Mouse (Mus musculus): Measurements from ENCODE around the gene Pfdn6.

DNA sequence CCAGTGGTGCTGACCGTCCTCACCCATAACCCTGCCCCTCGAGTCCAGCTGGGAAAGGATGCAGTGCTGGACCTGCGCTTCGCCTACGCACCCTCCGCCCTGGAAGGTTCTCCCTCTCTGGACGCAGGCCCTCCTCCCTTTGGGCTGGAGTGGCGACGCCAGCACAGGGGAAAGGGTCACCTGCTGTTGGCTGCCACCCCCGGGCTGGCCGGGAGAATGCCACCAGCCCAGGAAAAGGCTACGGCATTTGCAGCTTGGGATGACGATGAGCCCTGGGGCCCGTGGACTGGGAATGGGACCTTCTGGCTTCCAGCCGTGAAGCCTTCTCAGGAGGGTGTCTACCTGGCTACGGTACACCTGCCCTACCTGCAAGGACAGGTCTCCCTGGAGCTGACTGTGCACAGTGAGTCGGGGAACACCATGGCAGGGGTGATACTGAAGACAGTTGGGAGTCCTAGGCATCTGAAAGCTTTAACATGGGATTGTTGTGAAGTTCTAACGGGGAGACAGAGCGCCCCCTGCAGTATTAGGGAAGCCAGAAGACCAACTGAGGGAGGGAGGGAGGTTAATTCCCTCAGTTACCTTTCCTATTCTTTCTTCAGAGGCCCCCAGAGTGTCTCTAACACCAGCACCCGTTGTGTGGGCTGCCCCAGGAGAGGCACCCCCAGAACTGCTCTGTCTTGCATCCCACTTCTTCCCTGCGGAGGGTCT, 14.6 kb downstream of the Pfdn6 start:
- TF ChIP-seq HCFC1 (IDR thresholded peaks at IDR 0.05; ENCODE audit: borderline replicate concordance, insufficient read depth, low read length) (no peak), ZC3H11A (IDR thresholded peaks at IDR 0.05; ENCODE audit: borderline replicate concordance, low read depth, low read length) (no peak)

Data from ES-E14 (cell line).